ENCODE assay signal across 10 mouse cellular contexts in the genomic region with DNA sequence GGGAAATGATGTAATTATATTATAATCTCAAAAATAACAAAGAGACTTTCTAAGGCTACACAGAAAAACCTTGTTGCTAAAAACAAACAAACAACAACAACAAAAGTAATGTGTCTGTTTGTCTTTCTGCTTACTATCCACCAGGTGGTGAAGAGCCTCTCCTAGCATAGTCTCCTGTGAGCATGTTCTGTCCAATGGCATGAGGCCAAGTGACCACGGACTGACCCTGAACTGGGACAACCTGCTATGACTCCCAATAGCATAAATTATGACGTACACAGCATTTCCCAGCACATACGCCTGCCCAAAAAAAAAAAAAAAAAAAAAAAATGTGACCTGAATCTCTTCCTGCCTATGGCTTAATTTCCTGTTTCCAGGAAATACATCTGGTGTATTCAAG. TPM values are rescaled to one million over a fixed set of nuclear protein-coding genes. Genes with fewer than 3 reads are reported as not detected.
DNase-seq lines count a peak whose midpoint lies in the region.
"Had no signal": no experiment of that assay in that cellular context is flagged by ENCODE, and none has a peak within 500 bp of the region (broad histone marks: within the 10 kb centered on the region; RNA-seq: fewer than 3 reads in every experiment).

No protein-coding gene starts in this region.

- intact Hi-C loops in left cerebral cortex, postnatal 4 days (cut with DNase I): loop anchor here (5.0 to 10.0 kb wide), 2 partner anchors 202 to 995 kb away; no protein-coding TSS in a partner anchor
- intact Hi-C loops in heart, postnatal 10 days (cut with DNase I): loop anchor here (5.0 kb wide), 3 partner anchors 205 to 1010 kb away; a partner anchor contains a TSS
- intact Hi-C loops in left cerebral cortex, postnatal 25 days (cut with DNase I): loop anchor here (5.0 kb wide), 3 partner anchors 205 to 985 kb away; a partner anchor contains a TSS

- peak; percentile 7 to 10 for DNase-seq in cerebellum, adult 18-20 months
- DNase-seq in cerebellum, adult 9-11 months: no peak
- DNase-seq in left cerebral cortex, postnatal 4 days: peak; percentile 21
- no peak for DNase-seq in left cerebral cortex, adult 11 months (ENCODE audit: low spot score)
- DNase-seq in heart, postnatal 10 days: peak; percentile 51 to 65
- DNase-seq in lung, postnatal 14 days: peak; percentile 52
- no peak for DNase-seq in T-cell, adult 2 months (ENCODE audit: low spot score)
- DNase-seq in left cerebral cortex, postnatal 25 days (ENCODE audit: low spot score in 2 of 2): no peak
- DNase-seq: spleen, adult 18-20 months had no signal

RNA-seq across cellular contexts. Expression of a gene that starts 35.0 kb away (rescaled TPM):
- 1 to 10 TPM; 3.3 to 3.6 TPM for total RNA-seq in left cerebral cortex, postnatal 4 days (2021)
- 10 to 100 TPM; 21.2 to 37.3 TPM for total RNA-seq in heart, postnatal 10 days (2021)
- 1 to 10 TPM in 1 of 2 experiments, under 1 TPM in 1; 0.69 to 2.2 TPM for total RNA-seq in left cerebral cortex, postnatal 25 days (2021)
- total RNA-seq: MEL had no signal

RNA-seq across cellular contexts. Expression of a gene that starts 35.0 kb away (rescaled TPM):
- 1 to 10 TPM; 1.1 to 2.5 TPM for total RNA-seq in left cerebral cortex, postnatal 4 days (2021)
- total RNA-seq in heart, postnatal 10 days (2021): 1 to 10 TPM; 4.9 to 6.8 TPM
- total RNA-seq in left cerebral cortex, postnatal 25 days (2021): under 1 TPM; 0.34 to 0.62 TPM
- total RNA-seq: MEL had no signal

RNA-seq across cellular contexts. Expression of a gene that starts 48.6 kb away (rescaled TPM):
- 10 to 100 TPM; 64.4 to 72.2 TPM for total RNA-seq in left cerebral cortex, postnatal 4 days (2021)
- 10 to 100 TPM; 23.4 to 27.8 TPM for total RNA-seq in heart, postnatal 10 days (2021)
- total RNA-seq in left cerebral cortex, postnatal 25 days (2021): 10 to 100 TPM; 17.8 to 22.3 TPM

Comparison
In these comparisons a context has a peak if more than half of its experiments do, and no peak if none do; other contexts are left out.
1. DNase-seq: peak in cerebellum, adult 18-20 months (2 of 2), left cerebral cortex, postnatal 4 days (single experiment), heart, postnatal 10 days (2 of 2) and lung, postnatal 14 days (single experiment); none in cerebellum, adult 9-11 months (single experiment), left cerebral cortex, adult 11 months (single experiment), T-cell, adult 2 months (single experiment) and left cerebral cortex, postnatal 25 days (0 of 2).
2. RNA of a gene that starts 35.0 kb away (total RNA-seq): 21.2 to 37.3 TPM in heart, postnatal 10 days; 3.3 to 3.6 TPM in left cerebral cortex, postnatal 4 days and 0.69 to 2.2 TPM in left cerebral cortex, postnatal 25 days; every median in the first group is over 4 times any median in the second.